Mouse (Mus musculus) CH12.LX (cell line): ENCODE data around the gene Tulp4. TPM values are rescaled to one million over a fixed set of nuclear protein-coding genes. Genes with fewer than 3 reads are reported as not detected.

ENCODE experiments used
- DNase-seq: peaks from one replicate; pipeline ENCODE4 v3.0.0-alpha.2; 2013; ENCODE audit errors: extremely low read depth
- H3K27ac ChIP-seq: 2 replicates; pipeline ENCODE4 v1.5.1; 2012; ENCODE audit warnings: low read depth, mild to moderate bottlenecking, control low read depth, moderate library complexity; ENCODE audit not compliant: insufficient read depth
- H3K27me3 ChIP-seq: replicated peaks from 2 replicates; pipeline ENCODE3; 2012; ENCODE audit warnings: inconsistent platforms
- H3K36me3 ChIP-seq, 2 experiments: replicated peaks in 1 of 2; 2 replicates each; pipeline versions ENCODE3 to v1.6.1; 2012; ENCODE audit warnings: inconsistent platforms in 1 of 2, low read length in 1 of 2, mild to moderate bottlenecking in 1 of 2, mixed read lengths in 1 of 2, moderate library complexity in 1 of 2; ENCODE audit not compliant: control insufficient read depth in 1 of 2, insufficient read depth in 1 of 2
- H3K4me1 ChIP-seq, 2 experiments: 2 replicates each; pipeline ENCODE4 v1.6.1; 2012; ENCODE audit warnings: inconsistent platforms in 1 of 2, moderate library complexity in 1 of 2; ENCODE audit not compliant: insufficient read depth in 2 of 2, control insufficient read depth in 1 of 2
- H3K4me2 ChIP-seq: 2 replicates; pipeline ENCODE4 v1.6.1; 2012; ENCODE audit warnings: low read depth, mild to moderate bottlenecking, control low read depth; ENCODE audit not compliant: poor library complexity, insufficient read depth, severe bottlenecking
- H3K4me3 ChIP-seq, 3 experiments: fragments of 150-350 bp in 1 of 3; sonication (generic) in 1 of 3; replicated peaks in 1 of 3; 2 replicates each; pipeline versions ENCODE3 to v1.5.1; 2011 to 2012; ENCODE audit warnings: low read depth in 2 of 3, low read length in 2 of 3, mild to moderate bottlenecking in 2 of 3, moderate library complexity in 2 of 3, control low read depth in 1 of 3, improper control_type of control experiment in 1 of 3, inconsistent platforms in 1 of 3, mixed read lengths in 1 of 3; ENCODE audit not compliant: poor library complexity in 1 of 3
- H3K79me2 ChIP-seq: replicated peaks from 2 replicates; pipeline ENCODE4 v1.6.1; 2012; ENCODE audit warnings: mild to moderate bottlenecking, moderate library complexity; ENCODE audit not compliant: control insufficient read depth, poor library complexity, insufficient read depth, severe bottlenecking; ENCODE audit errors: extremely low read depth
- H3K9ac ChIP-seq: 2 replicates; pipeline ENCODE4 v1.6.1; 2012; ENCODE audit warnings: low read depth, mild to moderate bottlenecking, control low read depth, moderate library complexity; ENCODE audit not compliant: insufficient read depth
- H3K9me3 ChIP-seq: replicated peaks from 2 replicates; pipeline ENCODE3; 2012; ENCODE audit warnings: low read length, inconsistent platforms, mixed read lengths
- BHLHE40 ChIP-seq: IDR thresholded peaks from 2 replicates; pipeline ENCODE4 v1.6.1; 2011; ENCODE audit warnings: mild to moderate bottlenecking, low read depth, low read length, improper control_type of control experiment
- CHD1 ChIP-seq: IDR thresholded peaks from 2 replicates; pipeline ENCODE4 v1.6.1; 2012; ENCODE audit warnings: low read depth, low read length, improper control_type of control experiment, inconsistent platforms
- CHD2 ChIP-seq: IDR thresholded peaks from 2 replicates; pipeline ENCODE4 v1.6.1; 2011; ENCODE audit warnings: low read length, improper control_type of control experiment
- E2F4 ChIP-seq: IDR thresholded peaks from 2 replicates; pipeline ENCODE4 v1.6.1; 2011; ENCODE audit warnings: low read depth, low read length, improper control_type of control experiment; ENCODE audit not compliant: insufficient replicate concordance
- ETS1 ChIP-seq: conservative IDR thresholded peaks from 2 replicates; pipeline ENCODE4 v1.6.1; 2012; ENCODE audit warnings: low read depth, mild to moderate bottlenecking, inconsistent platforms, low read length, improper control_type of control experiment, moderate library complexity
- GABPA ChIP-seq: IDR thresholded peaks from 2 replicates; pipeline ENCODE4 v1.6.1; 2012; ENCODE audit warnings: low read depth, low read length, improper control_type of control experiment, inconsistent platforms; ENCODE audit not compliant: insufficient replicate concordance
- IRF4 ChIP-seq: IDR thresholded peaks from 2 replicates; pipeline ENCODE4 v1.6.1; 2014; ENCODE audit warnings: low read depth, mild to moderate bottlenecking, inconsistent platforms, low read length, improper control_type of control experiment
- JUN ChIP-seq: IDR thresholded peaks from 2 replicates; pipeline ENCODE4 v1.6.1; 2011; ENCODE audit warnings: low read depth, mild to moderate bottlenecking, low read length, improper control_type of control experiment, moderate library complexity; ENCODE audit not compliant: insufficient read depth
- KAT2A ChIP-seq: IDR thresholded peaks from 2 replicates; pipeline ENCODE4 v1.6.1; 2012; ENCODE audit warnings: low read length, improper control_type of control experiment, inconsistent platforms; ENCODE audit not compliant: insufficient replicate concordance
- MAFK ChIP-seq: IDR thresholded peaks from 2 replicates; pipeline ENCODE4 v1.6.1; 2011; ENCODE audit warnings: low read length, improper control_type of control experiment; ENCODE audit not compliant: insufficient replicate concordance
- MAX ChIP-seq: IDR thresholded peaks from 2 replicates; pipeline ENCODE4 v1.6.1; 2011; ENCODE audit warnings: low read length, improper control_type of control experiment
- MAZ ChIP-seq: IDR thresholded peaks from 2 replicates; pipeline ENCODE4 v1.6.1; 2012; ENCODE audit warnings: low read depth, mild to moderate bottlenecking, inconsistent platforms, low read length, improper control_type of control experiment, moderate library complexity
- MEF2A ChIP-seq: IDR thresholded peaks from 2 replicates; pipeline ENCODE4 v1.6.1; 2014; ENCODE audit warnings: low read depth, mild to moderate bottlenecking, inconsistent platforms, low read length, improper control_type of control experiment, borderline replicate concordance
- MXI1 ChIP-seq: IDR thresholded peaks from 2 replicates; pipeline ENCODE4 v1.6.1; 2011; ENCODE audit warnings: mild to moderate bottlenecking, low read depth, low read length, improper control_type of control experiment
- NELFE ChIP-seq: IDR thresholded peaks from 2 replicates; pipeline ENCODE4 v1.6.1; 2011; ENCODE audit warnings: low read depth, low read length, improper control_type of control experiment
- NRF1 ChIP-seq: IDR thresholded peaks from 2 replicates; pipeline ENCODE4 v1.6.1; 2014; ENCODE audit warnings: low read depth, mild to moderate bottlenecking, inconsistent platforms, low read length, improper control_type of control experiment, moderate library complexity
- PAX5 ChIP-seq: IDR thresholded peaks from 2 replicates; pipeline ENCODE4 v1.6.1; 2012; ENCODE audit warnings: low read length, inconsistent platforms, mixed read lengths
- POLR2A ChIP-seq: IDR thresholded peaks from 2 replicates; pipeline ENCODE4 v1.6.1; 2011; ENCODE audit warnings: low read depth, mild to moderate bottlenecking, improper control_type of control experiment, low read length
- RCOR1 ChIP-seq: conservative IDR thresholded peaks from 2 replicates; pipeline ENCODE4 v1.6.1; 2012; ENCODE audit warnings: low read depth, mild to moderate bottlenecking, inconsistent platforms, low read length, improper control_type of control experiment
- SIN3A ChIP-seq: IDR thresholded peaks from 2 replicates; pipeline ENCODE4 v1.6.1; 2012; ENCODE audit warnings: low read length, improper control_type of control experiment, inconsistent platforms
- SMC3 ChIP-seq: IDR thresholded peaks from 2 replicates; pipeline ENCODE4 v1.6.1; 2011; ENCODE audit warnings: low read depth, low read length, improper control_type of control experiment
- TBP ChIP-seq: conservative IDR thresholded peaks from 2 replicates; pipeline ENCODE4 v1.6.1; 2011; ENCODE audit warnings: low read depth, low read length, improper control_type of control experiment
- UBTF ChIP-seq: IDR thresholded peaks from 2 replicates; pipeline ENCODE4 v1.6.1; 2012; ENCODE audit warnings: low read depth, mild to moderate bottlenecking, inconsistent platforms, low read length, improper control_type of control experiment, moderate library complexity
- USF1 ChIP-seq: IDR thresholded peaks from 2 replicates; pipeline ENCODE4 v1.6.1; 2014; ENCODE audit warnings: low read depth, mild to moderate bottlenecking, inconsistent platforms, low read length, improper control_type of control experiment
- ZC3H11A ChIP-seq: IDR thresholded peaks from 2 replicates; pipeline ENCODE4 v1.6.1; 2012; ENCODE audit warnings: low read depth, mild to moderate bottlenecking, inconsistent platforms, low read length, improper control_type of control experiment
- ZKSCAN1 ChIP-seq: IDR thresholded peaks from 2 replicates; pipeline ENCODE4 v1.6.1; 2012; ENCODE audit warnings: low read depth, inconsistent platforms, low read length, improper control_type of control experiment, borderline replicate concordance
- ZMIZ1 ChIP-seq: IDR thresholded peaks from 2 replicates; pipeline ENCODE4 v1.6.1; 2012; ENCODE audit warnings: low read depth, mild to moderate bottlenecking, inconsistent platforms, low read length, improper control_type of control experiment
- dilution Hi-C: fragments of 300-500 bp; cut with MboI; formaldehyde crosslinking; loops from 2 replicates; pipeline ENCODE4 v1.14.3; 2020; ENCODE audit warnings: low sequenced_read_pairs; ENCODE audit not compliant: extremely low pct_unique_long_range_greater_than_20kb, extremely low pct_ligation_motif_present
- in situ Hi-C: fragments of 300-500 bp; cut with MboI; formaldehyde crosslinking; loops from 3 replicates; pipeline ENCODE4 v1.14.3; 2019; ENCODE audit warnings: low sequenced_read_pairs, low pct_ligation_motif_present, low pct_unique_long_range_greater_than_20kb, mixed read lengths
- polyA plus RNA-seq: library from polyadenylated mRNA; unstranded; fragments of >175 nt; gene quantifications from 2 replicates; pipeline ENCODE4 v1.2.1, GENCODE M21; 2012; ENCODE audit warnings: low read depth; ENCODE audit not compliant: insufficient read length
- total RNA-seq, 2 experiments: library from RNA; depleted of rRNA; stranded (reverse); fragments of 300-350 nt in 1 of 2; fragments of >200 nt in 1 of 2; gene quantifications; 2 replicates each; pipeline ENCODE4 v1.2.3; 2012 to 2014

Tulp4 gene
- total and polyA plus RNA-seq, 3 experiments: 7.8 to 50.7 (median 33.6) TPM

DNA sequence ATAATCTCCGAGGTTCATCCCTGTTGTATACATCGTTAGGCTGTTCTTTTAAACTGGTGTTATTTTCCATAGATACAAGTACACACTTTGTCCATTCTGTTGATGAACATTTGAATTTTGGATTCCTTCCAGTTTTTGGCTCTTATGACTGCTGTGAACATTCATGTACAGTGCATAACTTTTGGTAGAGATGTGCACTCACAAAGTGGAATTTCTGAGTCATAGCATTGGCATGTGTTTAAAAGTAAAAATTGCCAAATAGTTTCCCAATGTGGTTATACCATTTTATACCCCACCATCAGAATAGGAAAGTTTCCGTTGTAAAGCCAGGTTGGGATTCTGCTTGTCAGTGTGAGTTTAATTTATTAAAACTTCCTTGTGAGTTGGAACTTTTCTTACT lies 34.6 kb downstream of the Tulp4 start:
- Histone ChIP-seq H3K4me3 (no peak overlapping the region), H3K36me3 (peaks cover 3 to 14% of the 10 kb centered on the region in 2 experiments), H3K27ac (no peak overlapping the region), H3K4me2 (no peak overlapping the region), H3K9ac (no peak overlapping the region), H3K4me1 (peaks cover 6 to 14% of the 10 kb centered on the region in 2 experiments; a peak in 3 of 4 replicates)
- dilution Hi-C loops: no loop called here
- in situ Hi-C loops: no loop called here
- no peak for DNase-seq
- TF ChIP-seq POLR2A: no peak
- no peak for TF ChIP-seq ZMIZ1
- no peak for TF ChIP-seq SMC3
- TF ChIP-seq GABPA: no peak
- no peak for TF ChIP-seq USF1
- no peak for TF ChIP-seq MAFK
- no peak for TF ChIP-seq RCOR1
- no peak for TF ChIP-seq E2F4
- TF ChIP-seq UBTF: no peak
- TF ChIP-seq NELFE: no peak
- TF ChIP-seq ETS1: no peak
- no peak for TF ChIP-seq CHD1
- TF ChIP-seq ZC3H11A: no peak
- TF ChIP-seq NRF1: no peak
- no peak for TF ChIP-seq IRF4
- no peak for TF ChIP-seq MXI1
- no peak for TF ChIP-seq SIN3A
- no peak for TF ChIP-seq KAT2A
- TF ChIP-seq, all 38 proteins: peak for 0
- H3K27me3 ChIP-seq: no peaks in the 10 kb centered on the region
- no peaks in the 10 kb centered on the region for H3K79me2 ChIP-seq
- H3K9me3 ChIP-seq: no peaks in the 10 kb centered on the region

DNA sequence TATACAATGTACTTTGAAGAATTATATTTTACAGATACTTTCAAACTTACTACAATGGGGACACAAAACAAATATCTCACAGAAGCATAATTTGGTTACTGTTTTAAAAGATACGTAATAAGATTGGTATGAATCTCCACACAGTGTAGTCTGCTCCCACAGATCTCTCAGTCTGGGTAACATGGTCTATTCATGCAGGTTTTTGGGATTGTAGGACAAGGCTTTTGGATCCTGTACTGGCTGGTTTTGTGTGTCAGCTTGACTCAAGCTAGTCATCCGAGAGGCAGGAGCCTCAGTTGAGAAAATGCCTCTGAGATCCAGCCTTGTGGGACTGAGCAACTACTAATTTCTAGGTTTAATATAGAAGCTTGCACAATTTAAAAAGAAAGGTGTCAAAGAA lies 35.1 kb downstream of the Tulp4 start:
- TF ChIP-seq CHD2 (no peak), ZKSCAN1 (no peak), MEF2A (no peak), ETS1 (no peak), MAFK (no peak), POLR2A (no peak), USF1 (no peak), BHLHE40 (no peak), PAX5 (no peak), JUN (no peak), TBP (no peak), MAZ (no peak), ZMIZ1 (no peak), ZC3H11A (no peak), MAX (no peak), CHD1 (no peak)
- Histone ChIP-seq H3K4me1 (peaks cover 6 to 14% of the 10 kb centered on the region in 2 experiments; a peak in 3 of 4 replicates), H3K4me2 (no peak overlapping the region), H3K27me3 (no peaks in the 10 kb centered on the region), H3K79me2 (no peaks in the 10 kb centered on the region), H3K4me3 (no peak overlapping the region), H3K36me3 (peaks cover 3 to 15% of the 10 kb centered on the region in 2 experiments), H3K9ac (no peak overlapping the region), H3K27ac (no peak overlapping the region), H3K9me3 (no peaks in the 10 kb centered on the region)
- in situ Hi-C loops (no loop called here), dilution Hi-C loops (no loop called here)
- no peak for DNase-seq
